In the genomic region with DNA sequence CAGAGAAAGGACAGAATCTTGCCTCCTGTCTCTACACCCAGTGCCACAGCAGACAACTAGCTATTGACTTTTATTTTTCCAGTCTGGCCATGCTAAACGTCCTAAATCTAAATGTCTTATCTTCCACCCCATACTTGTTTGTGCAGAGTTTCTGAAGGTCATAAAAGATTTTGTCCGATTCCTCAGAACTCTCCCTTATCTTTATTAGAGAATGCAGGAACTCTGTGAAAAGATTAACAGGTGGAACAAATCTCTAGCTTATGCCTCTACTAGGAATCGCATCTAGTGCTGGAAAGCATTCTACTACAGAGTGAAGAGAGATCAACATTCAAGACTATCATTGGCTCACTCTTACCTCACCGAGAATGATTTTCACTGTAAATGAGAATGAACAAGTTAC, we compare ENCODE assay signal across 10 mouse cellular contexts. TPM values are rescaled to one million over a fixed set of nuclear protein-coding genes. Genes with fewer than 3 reads are reported as not detected.
DNase-seq lines count a peak whose midpoint lies in the region; ATAC-seq lines count a peak whose summit lies in the region.
"Had no signal": no experiment of that assay in that cellular context is flagged by ENCODE, and none has a peak within 500 bp of the region (broad histone marks: within the 10 kb centered on the region; RNA-seq: fewer than 3 reads in every experiment).

No protein-coding gene starts in this region.

- no peaks in the 10 kb centered on the region for H3K27me3 ChIP-seq in heart, embryonic 13.5 days (replicated peaks)
- H3K27me3 ChIP-seq in hindbrain, embryonic 16.5 days (replicated peaks; ENCODE audit: control insufficient read depth, insufficient read depth, low read length), result no peaks in the 10 kb centered on the region
- no peaks in the 10 kb centered on the region for H3K27me3 ChIP-seq in midbrain, embryonic 15.5 days (replicated peaks)

- DNase-seq in heart, postnatal 4 days, result no peak
- no peak for DNase-seq in left cerebral cortex, postnatal 36 days (ENCODE audit: low spot score in 2 of 2)
- no peak for DNase-seq in thymus, postnatal 0 days (ENCODE audit: low spot score)
- no peak for DNase-seq in embryo, embryonic 10 days (ENCODE audit: low spot score)
- DNase-seq: gastrocnemius, postnatal 10 days had no signal

- peak overlapping the region; percentile 93 for H3K4me2 ChIP-seq in heart, embryonic 13.5 days
- H3K4me2 ChIP-seq in hindbrain, embryonic 16.5 days (ENCODE audit: low read length), result peak overlapping the region; percentile 86
- H3K4me2 ChIP-seq in midbrain, embryonic 15.5 days, result peak overlapping the region; percentile 77

- intact Hi-C loops in left cerebral cortex, postnatal 36 days (cut with DNase I), result loop anchor here (5.0 kb wide), 3 partner anchors 148 to 258 kb away; partner anchors contain the start of genes Cdc37l1 and Rcl1

- H3K9ac ChIP-seq in heart, embryonic 13.5 days, result peak overlapping the region; percentile 99
- H3K9ac ChIP-seq in hindbrain, embryonic 16.5 days (ENCODE audit: low read depth, low read length), result peak overlapping the region; percentile 100
- H3K9ac ChIP-seq in midbrain, embryonic 15.5 days, result peak overlapping the region; percentile 99

- H3K4me1 ChIP-seq in heart, embryonic 13.5 days, result peaks cover 47% of the 10 kb centered on the region
- peaks cover 7% of the 10 kb centered on the region for H3K4me1 ChIP-seq in brown adipose tissue, adult 24 weeks (ENCODE audit: control insufficient read depth, insufficient read depth, insufficient read length, low read length)
- peaks cover 29% of the 10 kb centered on the region for H3K4me1 ChIP-seq in hindbrain, embryonic 16.5 days (ENCODE audit: control insufficient read depth, insufficient read depth, low read depth, low read length)
- H3K4me1 ChIP-seq in midbrain, embryonic 15.5 days, result peaks cover 41% of the 10 kb centered on the region

- no peak for ATAC-seq in heart, embryonic 13.5 days (ENCODE audit: extremely low read depth, insufficient number of reproducible peaks, low FRiP score, low TSS enrichment)
- no peak for ATAC-seq in hindbrain, embryonic 16.5 days
- no peak for ATAC-seq in midbrain, embryonic 15.5 days (replicated peaks)
- ATAC-seq: CD4-positive, CD25-positive, alpha-beta regulatory T cell, adult 4 months had no signal

- H3K4me3 ChIP-seq in heart, embryonic 13.5 days, result peak overlapping the region; percentile 92
- H3K4me3 ChIP-seq in brown adipose tissue, adult 24 weeks (ENCODE audit: insufficient read depth, low read depth, low read length), result 0 out of 2 replicates have a peak overlapping the region, but pooled peaks have one; percentile 1
- H3K4me3 ChIP-seq in hindbrain, embryonic 16.5 days (ENCODE audit: low read length), result peak overlapping the region; percentile 98
- H3K4me3 ChIP-seq in midbrain, embryonic 15.5 days, result peak overlapping the region; percentile 99

- H3K36me3 ChIP-seq in heart, embryonic 13.5 days, result no peaks in the 10 kb centered on the region
- H3K36me3 ChIP-seq in hindbrain, embryonic 16.5 days (ENCODE audit: control insufficient read depth, insufficient read depth, low read length), result no peaks in the 10 kb centered on the region
- H3K36me3 ChIP-seq in midbrain, embryonic 15.5 days (replicated peaks), result no peaks in the 10 kb centered on the region

- WGBS in heart, embryonic 13.5 days, result 31% methylated on average over 4 of the region's 4 CpGs
- WGBS in hindbrain, embryonic 16.5 days, result 57% methylated on average over 4 of the region's 4 CpGs
- WGBS in midbrain, embryonic 15.5 days, result 45% methylated on average over 4 of the region's 4 CpGs

- H3K9me3 ChIP-seq in heart, embryonic 13.5 days, result no peaks in the 10 kb centered on the region
- 0 out of 2 replicates have a peak, but pooled peaks cover 2% of the 10 kb centered on the region for H3K9me3 ChIP-seq in hindbrain, embryonic 16.5 days (ENCODE audit: control insufficient read depth, low read length)
- H3K9me3 ChIP-seq in midbrain, embryonic 15.5 days, result no peaks in the 10 kb centered on the region

- H3K27ac ChIP-seq in heart, embryonic 13.5 days (replicated peaks), result no peak overlapping the region
- no peak overlapping the region for H3K27ac ChIP-seq in brown adipose tissue, adult 24 weeks (replicated peaks; ENCODE audit: low read depth, low read length)
- H3K27ac ChIP-seq in hindbrain, embryonic 16.5 days (ENCODE audit: low read depth, low read length), result peak overlapping the region; percentile 98
- peak overlapping the region; percentile 99 for H3K27ac ChIP-seq in midbrain, embryonic 15.5 days

RNA-seq across cellular contexts. Expression of gene Jak2, which starts 1.7 kb away (rescaled TPM):
- polyA plus RNA-seq in heart, embryonic 13.5 days (2015; fragmentation: Nextera tagmentation; extraction: Ambion mirVana), result 5.3 and 5.5 TPM in 2 replicates
- 10 to 100 TPM; 17.8 to 18.0 TPM for total RNA-seq in heart, postnatal 4 days (2021)
- polyA plus RNA-seq in brown adipose tissue, adult 24 weeks (2012; ENCODE audit: insufficient read depth, insufficient read length, missing spikeins), result 9.3 and 11.6 TPM in 2 replicates
- polyA plus RNA-seq in hindbrain, embryonic 16.5 days (2015; fragmentation: Nextera tagmentation; extraction: Ambion mirVana), result 6.2 and 10.0 TPM in 2 replicates
- polyA plus RNA-seq in midbrain, embryonic 15.5 days (2015; fragmentation: Nextera tagmentation; extraction: Ambion mirVana), result 17.6 and 18.2 TPM in 2 replicates
- 10 to 100 TPM; 28.0 to 38.6 TPM for total RNA-seq in left cerebral cortex, postnatal 36 days (2021)
- polyA plus RNA-seq in thymus, postnatal 0 days (2015; fragmentation: Nextera tagmentation; extraction: Ambion mirVana), result 15.8 and 16.7 TPM in 2 replicates

Comparison
In these comparisons a context has a peak if more than half of its experiments do, and no peak if none do; other contexts are left out.
1. H3K27ac ChIP-seq: peak in hindbrain, embryonic 16.5 days (single experiment) and midbrain, embryonic 15.5 days (single experiment); none in heart, embryonic 13.5 days (single experiment) and brown adipose tissue, adult 24 weeks (single experiment).
2. H3K4me3 ChIP-seq: peak in every context shown above with its lines; median percentile 99 in midbrain, embryonic 15.5 days; 98 in hindbrain, embryonic 16.5 days; 92 in heart, embryonic 13.5 days; 1 in brown adipose tissue, adult 24 weeks.
3. Peak in every context shown above with its lines, with median percentiles within 50 percentile points of each other: H3K4me2 ChIP-seq and H3K9ac ChIP-seq.